Mouse (Mus musculus) MEL (cell line): ENCODE results near the gene Lhfp. TPM values are rescaled to one million over a fixed set of nuclear protein-coding genes. Genes with fewer than 3 reads are reported as not detected.

Experiments
- DNase-seq: peaks from one replicate; pipeline ENCODE4 v3.0.0; 2011; ENCODE audit warnings: low read depth, low spot score
- H3K27ac ChIP-seq: 2 replicates; pipeline ENCODE4 v1.5.1; 2012; ENCODE audit warnings: low read depth, mild to moderate bottlenecking, control low read depth, low read length, moderate library complexity; ENCODE audit not compliant: control insufficient read depth
- H3K27me3 ChIP-seq, 2 experiments: fragments of 150-350 bp in 1 of 2; sonication (generic) in 1 of 2; 2 replicates each; pipeline ENCODE4 v1.6.1; 2012; ENCODE audit warnings: low read length in 2 of 2, mild to moderate bottlenecking in 2 of 2, improper control_type of control experiment in 1 of 2, moderate library complexity in 1 of 2; ENCODE audit not compliant: insufficient read depth in 2 of 2, control insufficient read depth in 1 of 2
- H3K36me3 ChIP-seq, 2 experiments: 2 replicates each; pipeline ENCODE4 v1.6.1; 2012 to 2014; ENCODE audit warnings: low read length in 2 of 2, improper control_type of control experiment in 1 of 2, inconsistent platforms in 1 of 2, mild to moderate bottlenecking in 1 of 2; ENCODE audit not compliant: insufficient read depth in 2 of 2, control insufficient read depth in 1 of 2
- H3K4me1 ChIP-seq, 2 experiments: fragments of 150-350 bp in 1 of 2; sonication (generic) in 1 of 2; 2 replicates each; pipeline ENCODE4 v1.6.1; 2012; ENCODE audit warnings: low read length in 2 of 2, improper control_type of control experiment in 1 of 2, mild to moderate bottlenecking in 1 of 2; ENCODE audit not compliant: insufficient read depth in 2 of 2, control insufficient read depth in 1 of 2
- H3K4me3 ChIP-seq, 2 experiments: fragments of 150-350 bp in 1 of 2; sonication (generic) in 1 of 2; 2 replicates each; pipeline ENCODE4 v1.5.1; 2012; ENCODE audit warnings: low read depth in 2 of 2, low read length in 2 of 2, mild to moderate bottlenecking in 2 of 2, moderate library complexity in 2 of 2, control low read depth in 1 of 2, improper control_type of control experiment in 1 of 2; ENCODE audit not compliant: control insufficient read depth in 1 of 2, insufficient read depth in 1 of 2
- H3K79me2 ChIP-seq: 2 replicates; pipeline ENCODE4 v1.6.1; 2012; ENCODE audit warnings: mild to moderate bottlenecking, low read length, moderate library complexity; ENCODE audit not compliant: control insufficient read depth, poor library complexity, insufficient read depth
- H3K9ac ChIP-seq: 2 replicates; pipeline ENCODE4 v1.6.1; 2012; ENCODE audit warnings: low read depth, mild to moderate bottlenecking, control low read depth, low read length, moderate library complexity; ENCODE audit not compliant: control insufficient read depth, poor library complexity, severe bottlenecking
- H3K9me3 ChIP-seq: fragments of 150-350 bp; sonication (generic); replicated peaks from 2 replicates; pipeline ENCODE4 v1.6.1; 2012; ENCODE audit warnings: mild to moderate bottlenecking, low read length, improper control_type of control experiment, moderate library complexity; ENCODE audit not compliant: insufficient read depth
- BHLHE40 ChIP-seq: IDR thresholded peaks from 2 replicates; pipeline ENCODE4 v1.6.1; 2012; ENCODE audit warnings: low read depth, mild to moderate bottlenecking, inconsistent platforms, low read length, improper control_type of control experiment, borderline replicate concordance
- CHD1 ChIP-seq: IDR thresholded peaks from 2 replicates; pipeline ENCODE4 v1.6.1; 2012; ENCODE audit warnings: low read depth, mild to moderate bottlenecking, inconsistent platforms, low read length, improper control_type of control experiment
- CHD2 ChIP-seq: IDR thresholded peaks from 2 replicates; pipeline ENCODE4 v1.6.1; 2011; ENCODE audit warnings: low read length, improper control_type of control experiment
- CTCF ChIP-seq, 3 experiments: IDR thresholded peaks in 2 of 3; conservative IDR thresholded peaks in 1 of 3; 2 replicates each; pipeline ENCODE4 v1.5.1; 2011 to 2012; ENCODE audit warnings: low read length in 3 of 3, low read depth in 2 of 3, mild to moderate bottlenecking in 2 of 3, improper control_type of control experiment in 1 of 3, inconsistent platforms in 1 of 3, mixed read lengths in 1 of 3, moderate library complexity in 1 of 3; ENCODE audit not compliant: control insufficient read depth in 1 of 3, insufficient read depth in 1 of 3, poor library complexity in 1 of 3, severe bottlenecking in 1 of 3
- E2F4 ChIP-seq: IDR thresholded peaks from 2 replicates; pipeline ENCODE4 v1.6.1; 2011; ENCODE audit warnings: low read depth, low read length, improper control_type of control experiment, borderline replicate concordance
- ELF1 ChIP-seq: IDR thresholded peaks from 2 replicates; pipeline ENCODE4 v1.6.1; 2014; ENCODE audit warnings: low read depth, mild to moderate bottlenecking, inconsistent platforms, low read length, improper control_type of control experiment, moderate library complexity
- EP300 ChIP-seq, 2 experiments: IDR thresholded peaks; 2 replicates each; pipeline ENCODE4 v1.6.1; 2011; ENCODE audit warnings: improper control_type of control experiment in 2 of 2, low read length in 2 of 2, low read depth in 1 of 2, mild to moderate bottlenecking in 1 of 2
- ETS1 ChIP-seq: IDR thresholded peaks from 2 replicates; pipeline ENCODE4 v1.6.1; 2012; ENCODE audit warnings: low read depth, mild to moderate bottlenecking, inconsistent platforms, low read length, improper control_type of control experiment, moderate library complexity
- GABPA ChIP-seq: IDR thresholded peaks from 2 replicates; pipeline ENCODE4 v1.6.1; 2012; ENCODE audit warnings: low read depth, mild to moderate bottlenecking, inconsistent platforms, low read length, improper control_type of control experiment, moderate library complexity
- GATA1 ChIP-seq: IDR thresholded peaks from 2 replicates; pipeline ENCODE4 v1.6.1; 2011; ENCODE audit warnings: low read depth, low read length, improper control_type of control experiment
- HCFC1 ChIP-seq: IDR thresholded peaks from 2 replicates; pipeline ENCODE4 v1.6.1; 2012; ENCODE audit warnings: low read depth, mild to moderate bottlenecking, inconsistent platforms, low read length, improper control_type of control experiment, moderate library complexity
- JUND ChIP-seq: IDR thresholded peaks from 2 replicates; pipeline ENCODE4 v1.6.1; 2011; ENCODE audit warnings: low read depth, mild to moderate bottlenecking, improper control_type of control experiment, low read length
- KAT2A ChIP-seq: conservative IDR thresholded peaks from 2 replicates; pipeline ENCODE4 v1.6.1; 2012; ENCODE audit warnings: low read depth, low read length, improper control_type of control experiment, inconsistent platforms
- MAFK ChIP-seq: IDR thresholded peaks from 2 replicates; pipeline ENCODE4 v1.6.1; 2011; ENCODE audit warnings: low read depth, mild to moderate bottlenecking, low read length, improper control_type of control experiment, borderline replicate concordance
- MAZ ChIP-seq: IDR thresholded peaks from 2 replicates; pipeline ENCODE4 v1.6.1; 2012; ENCODE audit warnings: low read depth, mild to moderate bottlenecking, inconsistent platforms, low read length, improper control_type of control experiment
- MEF2A ChIP-seq: IDR thresholded peaks from 2 replicates; pipeline ENCODE4 v1.6.1; 2014; ENCODE audit warnings: low read depth, mild to moderate bottlenecking, inconsistent platforms, low read length, improper control_type of control experiment; ENCODE audit not compliant: poor library complexity, insufficient replicate concordance, severe bottlenecking; ENCODE audit errors: extremely low read depth
- MXI1 ChIP-seq: IDR thresholded peaks from 2 replicates; pipeline ENCODE4 v1.6.1; 2011; ENCODE audit warnings: mild to moderate bottlenecking, low read depth, low read length, improper control_type of control experiment
- MYB ChIP-seq: IDR thresholded peaks from 2 replicates; pipeline ENCODE4 v1.6.1; 2011; ENCODE audit warnings: mild to moderate bottlenecking, low read depth, low read length, improper control_type of control experiment
- MYC ChIP-seq: IDR thresholded peaks from 2 replicates; pipeline ENCODE4 v1.6.1; 2011; ENCODE audit warnings: low read depth, mild to moderate bottlenecking, low read length, improper control_type of control experiment, moderate library complexity
- NELFE ChIP-seq: IDR thresholded peaks from 2 replicates; pipeline ENCODE4 v1.6.1; 2011; ENCODE audit warnings: low read depth, low read length, improper control_type of control experiment
- POLR2A ChIP-seq, 2 experiments: IDR thresholded peaks; 2 replicates each; pipeline ENCODE4 v1.6.1; 2011 to 2012; ENCODE audit warnings: low read length in 2 of 2, mild to moderate bottlenecking in 2 of 2, control low read depth in 1 of 2, improper control_type of control experiment in 1 of 2, low read depth in 1 of 2, moderate library complexity in 1 of 2; ENCODE audit not compliant: control insufficient read depth in 1 of 2, insufficient read depth in 1 of 2, poor library complexity in 1 of 2
- POLR2AphosphoS2 ChIP-seq: IDR thresholded peaks from 2 replicates; pipeline ENCODE4 v1.6.1; 2011; ENCODE audit warnings: low read length, improper control_type of control experiment
- POLR2AphosphoS5 ChIP-seq: IDR thresholded peaks from 2 replicates; pipeline ENCODE4 v1.6.1; 2012; ENCODE audit warnings: low read depth, borderline replicate concordance, mild to moderate bottlenecking, inconsistent platforms, low read length, moderate library complexity, mixed read lengths
- RAD21 ChIP-seq: IDR thresholded peaks from 2 replicates; pipeline ENCODE4 v1.6.1; 2011; ENCODE audit warnings: mild to moderate bottlenecking, low read depth, low read length, improper control_type of control experiment
- RCOR1 ChIP-seq: IDR thresholded peaks from 2 replicates; pipeline ENCODE4 v1.6.1; 2012; ENCODE audit warnings: low read depth, mild to moderate bottlenecking, inconsistent platforms, low read length, improper control_type of control experiment
- SIN3A ChIP-seq: IDR thresholded peaks from 2 replicates; pipeline ENCODE4 v1.6.1; 2012; ENCODE audit warnings: low read length, improper control_type of control experiment, inconsistent platforms
- SMC3 ChIP-seq: IDR thresholded peaks from 2 replicates; pipeline ENCODE4 v1.6.1; 2011; ENCODE audit warnings: low read depth, low read length, improper control_type of control experiment
- TAL1 ChIP-seq: IDR thresholded peaks from 2 replicates; pipeline ENCODE4 v1.6.1; 2012; ENCODE audit warnings: mild to moderate bottlenecking, inconsistent platforms, low read length, moderate library complexity, mixed read lengths
- TBP ChIP-seq: IDR thresholded peaks from 2 replicates; pipeline ENCODE4 v1.8.0; 2011; ENCODE audit warnings: low read depth, low read length, improper control_type of control experiment
- UBTF ChIP-seq: IDR thresholded peaks from 2 replicates; pipeline ENCODE4 v1.6.1; 2012; ENCODE audit warnings: low read depth, mild to moderate bottlenecking, inconsistent platforms, low read length, improper control_type of control experiment, moderate library complexity, borderline replicate concordance; ENCODE audit not compliant: insufficient read depth
- USF1 ChIP-seq: IDR thresholded peaks from 2 replicates; pipeline ENCODE4 v1.6.1; 2014; ENCODE audit warnings: low read depth, mild to moderate bottlenecking, inconsistent platforms, low read length, improper control_type of control experiment, moderate library complexity
- USF2 ChIP-seq, 2 experiments: IDR thresholded peaks; 2 replicates each; pipeline ENCODE4 v1.6.1; 2011 to 2012; ENCODE audit warnings: improper control_type of control experiment in 2 of 2, low read length in 2 of 2, borderline replicate concordance in 1 of 2, inconsistent platforms in 1 of 2, low read depth in 1 of 2, mild to moderate bottlenecking in 1 of 2; ENCODE audit not compliant: insufficient read depth in 1 of 2
- ZKSCAN1 ChIP-seq: IDR thresholded peaks from 2 replicates; pipeline ENCODE4 v1.6.1; 2012; ENCODE audit warnings: low read depth, mild to moderate bottlenecking, inconsistent platforms, low read length, improper control_type of control experiment, moderate library complexity
- ZMIZ1 ChIP-seq: IDR thresholded peaks from 2 replicates; pipeline ENCODE4 v1.6.1; 2012; ENCODE audit warnings: low read depth, mild to moderate bottlenecking, inconsistent platforms, low read length, improper control_type of control experiment, moderate library complexity
- ZNF384 ChIP-seq: IDR thresholded peaks from 2 replicates; pipeline ENCODE4 v1.6.1; 2012; ENCODE audit warnings: low read depth, mild to moderate bottlenecking, inconsistent platforms, low read length, improper control_type of control experiment
- polyA plus RNA-seq, 2 experiments: library from polyadenylated mRNA; stranded (reverse) in 1 of 2; unstranded in 1 of 2; fragments of >175 nt in 1 of 2; fragments of >200 nt in 1 of 2; gene quantifications; 2 replicates each; pipeline versions ENCODE4 v1.2.1 to v1.2.4; 2012; ENCODE audit warnings: low replicate concordance in 2 of 2, low read depth in 1 of 2; ENCODE audit not compliant: insufficient read length in 2 of 2, insufficient read depth in 1 of 2, missing spikeins in 1 of 2
- total RNA-seq: library from RNA; depleted of rRNA; stranded (reverse); fragments of 300-350 nt; gene quantifications from 2 replicates; pipeline ENCODE4 v1.2.3, GENCODE M21; 2012

Lhfp gene
- total and polyA plus RNA-seq, 3 experiments, result not detected

GRCm38 (mm10) chr3:53016436-53017340 lies 24.6 kb upstream of the Lhfp start, which contains the start of gene Cog6:
Gene Cog6, minus strand, starts transcription at chr3:53017237.
- H3K79me2 ChIP-seq, result no peaks in the 10 kb centered on the region; the same call in 1 of the 2 replicates
- no peaks in the 10 kb centered on the region for H3K27me3 ChIP-seq
- H3K27ac ChIP-seq, result peak within 1 kb of the TSS; percentile 53
- TF ChIP-seq TAL1, result no peak
- TF ChIP-seq UBTF, result no peak
- peak; percentile 81 for TF ChIP-seq NELFE
- TF ChIP-seq GABPA, result no peak
- no peak for TF ChIP-seq EP300 (IDR thresholded peaks at IDR 0.05; ENCODE audit: low read depth in 1 of 2, low read length in 2 of 2)
- TF ChIP-seq SIN3A, result peak; percentile 30; the same call in 1 of the 2 replicates
- no peak for TF ChIP-seq ZKSCAN1
- peak; percentile 44; the same call in 1 of the 2 replicates for TF ChIP-seq GATA1
- peak; percentile 81 to 85 for TF ChIP-seq POLR2A (IDR thresholded peaks at IDR 0.05; ENCODE audit: control insufficient read depth in 1 of 2, insufficient read depth in 1 of 2, low read depth in 1 of 2, low read length in 2 of 2, poor library complexity in 1 of 2)
- no peak for TF ChIP-seq MYC
- peak; percentile 87 for TF ChIP-seq HCFC1
- no peak for TF ChIP-seq ETS1
- TF ChIP-seq TBP, result peak; percentile 71
- no peak; the same call in 1 of the 2 replicates for TF ChIP-seq MAZ
- peak; percentile 58; the same call in 1 of the 2 replicates for TF ChIP-seq ELF1
- TF ChIP-seq POLR2AphosphoS5, result no peak
- TF ChIP-seq USF2 (IDR thresholded peaks at IDR 0.05; ENCODE audit: borderline replicate concordance in 1 of 2, insufficient read depth in 1 of 2, low read depth in 1 of 2, low read length in 2 of 2), result no peak
- no peak for TF ChIP-seq RCOR1
- TF ChIP-seq JUND, result no peak
- TF ChIP-seq ZMIZ1, result peak; percentile 72; the same call in 1 of the 2 replicates
- TF ChIP-seq ZNF384, result no peak
- TF ChIP-seq RAD21, result no peak
- no peak for TF ChIP-seq CTCF (IDR thresholded peaks at IDR 0.05 in 2 of 3, conservative IDR thresholded peaks at IDR 0.05 in 1 of 3; ENCODE audit: control insufficient read depth in 1 of 3, insufficient read depth in 1 of 3, low read depth in 2 of 3, low read length in 3 of 3, poor library complexity in 1 of 3, severe bottlenecking in 1 of 3)
- no peak for TF ChIP-seq MEF2A
- TF ChIP-seq BHLHE40, result no peak
- no peak for TF ChIP-seq CHD1
- no peak; the same call in 1 of the 2 replicates for TF ChIP-seq KAT2A
- no peak for TF ChIP-seq CHD2
- TF ChIP-seq E2F4, result no peak
- no peak for TF ChIP-seq USF1
- no peak for TF ChIP-seq MYB
- peak; percentile 39; the same call in 1 of the 2 replicates for TF ChIP-seq POLR2AphosphoS2
- 0 out of 2 replicates have a peak, but pooled peaks have one; percentile 32 for TF ChIP-seq MXI1
- TF ChIP-seq SMC3, result no peak
- TF ChIP-seq MAFK, result no peak

More at GRCm38 (mm10) chr3:53016436-53017340, 24.6 kb upstream of the Lhfp start, which contains the start of gene Cog6:
- DNase-seq, result peak; percentile 91
- H3K9me3 ChIP-seq, result no peaks in the 10 kb centered on the region
- H3K4me3 ChIP-seq, result peak within 1 kb of the TSS; percentile 80 to 85
- peaks cover 0 to 8% of the 10 kb centered on the region in 2 experiments; a peak in 3 of 4 replicates for H3K36me3 ChIP-seq
- peak within 1 kb of the TSS; percentile 79 for H3K9ac ChIP-seq
- H3K4me1 ChIP-seq, result peaks cover 4 to 5% of the 10 kb centered on the region in 2 experiments; a peak in 2 of 4 replicates
